Mouse (Mus musculus) heart, postnatal 36 days (tissue): ENCODE data around the gene Ddr2. TPM values are rescaled to one million over a fixed set of nuclear protein-coding genes. Genes with fewer than 3 reads are reported as not detected.
"Not testable (repeated sequence)": the region's sequence is repeated elsewhere in the genome, so short reads cannot be mapped to it uniquely, and the experiment has no call there.

Experiments used
- DNase-seq, 2 experiments: peaks; one replicate each; pipeline ENCODE4 v3.0.0; 2021 to 2022
- intact Hi-C: fragments of 180-260 bp; cut with DNase I; formaldehyde crosslinking; loops from one replicate; pipeline ENCODE4 v1.15.1; 2025
- total RNA-seq, 2 experiments: library from RNA; stranded (reverse); gene quantifications; 2 replicates each; pipeline ENCODE4 v1.2.3; 2021

Gene Ddr2
- total RNA-seq, 2 experiments from 2014 or later, result 21.0 to 24.2 TPM

DNA sequence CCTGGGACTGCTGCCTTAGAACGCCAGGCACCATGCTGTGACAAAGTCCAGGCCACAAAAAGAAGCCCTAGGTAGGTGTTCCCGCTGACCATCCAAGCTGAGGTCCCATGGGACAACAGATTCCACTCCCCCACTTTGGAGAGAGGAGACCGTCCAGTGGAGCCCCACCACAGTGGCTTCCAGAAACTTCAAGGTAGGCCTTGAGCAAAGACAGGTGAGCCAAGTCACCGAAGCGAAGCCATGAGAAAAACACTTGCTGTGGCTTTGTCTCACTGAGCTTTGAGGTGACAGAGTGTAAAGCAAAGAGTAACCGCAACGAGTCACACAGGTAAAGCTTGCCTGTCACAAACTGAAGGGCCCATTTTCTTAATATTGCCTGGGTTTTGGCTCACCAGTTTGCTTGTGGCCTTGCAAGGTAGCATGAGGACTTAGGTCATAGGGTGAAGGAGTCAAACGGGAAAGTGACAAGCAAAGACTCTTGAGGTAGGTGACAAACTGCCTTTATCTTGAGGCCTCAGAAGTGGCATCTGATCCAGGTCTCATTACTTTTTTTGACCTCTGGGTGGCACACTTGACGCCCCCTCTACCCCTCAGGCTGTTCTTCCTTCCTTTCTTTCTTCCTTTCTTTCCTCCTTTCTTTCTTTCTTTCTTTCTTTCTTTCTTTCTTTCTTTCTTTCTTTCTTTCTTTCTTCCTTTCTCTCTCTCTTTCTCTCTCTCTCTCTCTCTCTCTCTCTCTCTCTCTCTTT lies 65.7 kb downstream of the Ddr2 start:
- intact Hi-C loops, result no loop called here
- no peak for DNase-seq

GRCm38 (mm10) chr1:170043753-170044152 lies 66.8 kb downstream of the Ddr2 start:
- intact Hi-C loops, result no loop called here
- DNase-seq, result no peak

GRCm38 (mm10) chr1:170042996-170043395 lies 67.6 kb downstream of the Ddr2 start:
- no peak for DNase-seq
- intact Hi-C loops, result no loop called here

- DNase-seq, result no peak
Observed at GRCm38 (mm10) chr1:170039402-170039801, 71.2 kb downstream of the Ddr2 start.

GRCm38 (mm10) chr1:170035575-170035974 lies 75.0 kb downstream of the Ddr2 start:
- no peak for DNase-seq
- intact Hi-C loops, result no loop called here

More at GRCm38 (mm10) chr1:170039402-170039801, 71.2 kb downstream of the Ddr2 start:
- intact Hi-C loops, result no loop called here

- intact Hi-C loops, result no loop called here
- no peak for DNase-seq
Observed at GRCm38 (mm10) chr1:170034961-170035360, 75.6 kb downstream of the Ddr2 start.

DNA sequence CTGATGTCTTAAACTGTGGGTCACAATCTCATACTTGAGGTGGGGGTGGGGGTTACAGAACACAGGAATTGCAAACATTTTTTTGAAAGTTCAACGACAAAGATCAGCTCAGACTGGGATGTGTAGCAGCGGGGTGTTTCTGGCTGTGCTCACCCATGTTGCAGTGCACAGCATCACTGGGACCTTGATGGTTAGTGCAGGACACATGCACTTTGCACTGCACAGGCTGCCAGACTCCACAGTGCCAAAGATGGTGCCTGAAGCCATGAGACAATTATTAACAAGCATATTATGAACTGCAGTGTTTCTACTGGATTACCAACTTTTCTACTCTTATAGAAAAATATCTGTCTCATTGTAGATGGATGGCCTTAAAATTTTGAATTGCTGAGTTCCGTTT lies 78.9 kb downstream of the Ddr2 start:
- DNase-seq, result no peak
- intact Hi-C loops, result no loop called here

- no peak for DNase-seq
- intact Hi-C loops, result loop anchor here (5.0 kb wide), 1 partner anchor 98 kb away; the partner anchor contains the start of gene Ddr2
Observed at GRCm38 (mm10) chr1:170014784-170015183, 95.8 kb downstream of the Ddr2 start.

DNA sequence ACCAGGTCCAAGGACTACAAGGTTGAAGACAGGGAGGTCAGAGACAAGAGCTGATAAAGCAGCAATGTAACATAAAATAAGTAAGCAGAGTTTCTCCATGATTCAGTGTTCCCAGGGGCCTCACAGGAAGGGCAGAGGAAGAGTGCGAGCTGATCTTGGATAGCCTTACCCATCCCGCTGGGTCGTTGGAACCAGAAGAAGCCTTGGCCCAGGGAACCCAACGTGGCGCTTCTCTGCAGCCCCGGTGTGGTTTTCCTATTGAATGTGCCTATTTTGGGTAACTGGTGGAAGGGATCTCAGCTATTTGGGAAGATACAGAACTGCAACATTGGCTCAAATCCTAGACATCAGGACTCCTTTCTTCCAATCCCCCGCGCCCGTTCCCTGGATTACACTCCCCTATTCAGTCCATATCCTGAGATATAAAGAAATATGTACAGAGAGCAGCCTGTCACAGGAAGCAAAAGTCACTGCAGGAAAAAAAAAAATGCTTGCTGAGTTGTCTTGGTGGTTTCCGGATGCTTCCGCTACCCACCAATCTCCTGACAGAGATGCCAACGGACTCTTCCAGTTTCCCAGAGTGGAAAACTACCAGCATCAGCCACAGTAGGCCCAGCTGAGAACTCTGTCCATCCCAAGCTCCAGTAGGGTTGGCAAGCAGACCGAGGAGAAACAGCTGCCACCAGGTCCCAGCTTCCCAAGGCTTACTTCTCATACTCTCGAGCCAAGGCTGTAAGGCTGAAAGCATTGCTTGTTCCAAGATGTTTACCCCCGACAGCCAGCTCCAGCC lies 99.7 kb downstream of the Ddr2 start:
- peak; percentile 52 to 58 for DNase-seq
- intact Hi-C loops, result loop anchor here (5.0 kb wide), 1 partner anchor 101 kb away; the partner anchor contains the start of gene Ddr2

GRCm38 (mm10) chr1:170009296-170009695 lies 101.3 kb downstream of the Ddr2 start:
- intact Hi-C loops, result loop anchor here (5.0 kb wide), 1 partner anchor 48 kb away; no protein-coding TSS in a partner anchor
- DNase-seq, result no peak

GRCm38 (mm10) chr1:170008432-170009220 lies 101.9 kb downstream of the Ddr2 start:
- DNase-seq, result no peak
- intact Hi-C loops, result loop anchor here (5.0 kb wide), 1 partner anchor 49 kb away; no protein-coding TSS in a partner anchor

DNA sequence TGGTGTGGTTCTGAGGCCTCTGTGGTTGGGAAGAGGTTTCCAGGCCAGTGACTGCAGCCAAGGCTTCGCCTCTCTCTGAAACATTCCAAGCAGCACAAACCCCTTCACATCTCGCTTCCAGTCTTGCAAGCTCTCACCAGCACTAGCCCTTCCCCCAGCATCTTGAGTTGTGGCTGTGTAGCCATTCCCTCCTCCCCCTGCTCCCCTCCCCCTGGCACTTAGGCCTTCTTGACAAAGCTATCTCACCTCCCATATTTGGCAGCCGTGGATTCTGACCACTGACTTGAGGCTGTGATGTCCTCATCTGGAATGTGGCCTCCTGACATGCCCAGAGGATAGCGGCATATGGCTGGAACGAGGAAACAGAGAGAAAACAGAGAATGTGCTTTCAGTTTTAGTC lies 104.0 kb downstream of the Ddr2 start:
- intact Hi-C loops, result loop anchor here (5.0 kb wide), 1 partner anchor 51 kb away; no protein-coding TSS in a partner anchor

DNA sequence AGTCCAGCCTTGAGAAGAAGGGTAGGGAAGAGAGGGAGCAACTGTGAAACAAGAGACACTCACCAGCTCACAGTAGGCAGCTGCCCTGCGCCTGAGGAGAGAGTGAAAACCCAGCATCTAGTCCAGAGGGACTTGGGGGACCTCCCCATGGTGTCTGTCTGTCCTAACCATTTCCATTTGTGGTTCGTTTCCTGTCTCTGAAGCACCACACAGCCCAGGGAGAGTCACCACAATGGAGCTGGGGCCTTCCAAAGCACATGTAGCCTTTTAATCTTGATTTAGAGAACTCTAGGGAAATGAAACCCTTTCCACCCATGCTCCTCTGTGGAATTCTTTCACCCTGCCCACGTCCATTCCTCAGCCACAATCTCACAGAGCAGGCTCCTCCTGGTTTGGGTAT lies 105.3 kb downstream of the Ddr2 start:
- intact Hi-C loops, result loop anchor here (5.0 kb wide), 1 partner anchor 52 kb away; no protein-coding TSS in a partner anchor
- DNase-seq, result no peak

More for the DNA sequence above, 104.0 kb downstream of the Ddr2 start:
- DNase-seq, result peak; percentile 17 to 24

- intact Hi-C loops, result not testable (repeated sequence)
Observed at GRCm38 (mm10) chr1:169993901-169994300, 116.7 kb downstream of the Ddr2 start.

DNA sequence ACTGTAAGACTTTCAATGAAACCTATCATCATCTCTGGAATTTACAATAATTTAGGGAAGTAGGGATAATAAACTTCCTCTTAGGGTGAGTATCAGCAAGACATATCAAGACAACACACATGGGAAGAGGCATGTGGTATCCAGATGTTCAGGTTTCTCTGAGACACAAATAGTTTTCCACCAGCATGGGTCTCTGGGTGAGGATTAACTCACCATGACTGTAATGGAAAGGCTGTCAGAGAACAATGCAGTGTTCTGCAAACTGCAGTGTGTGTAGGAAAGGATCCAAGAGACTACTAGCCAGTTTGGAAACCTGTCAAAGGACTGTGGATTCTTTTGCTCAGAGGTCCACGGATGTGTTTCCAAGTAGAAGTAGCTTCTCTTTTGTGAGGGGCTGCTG lies 124.4 kb downstream of the Ddr2 start:
- DNase-seq, result no peak
- intact Hi-C loops, result no loop called here

More at GRCm38 (mm10) chr1:169993901-169994300, 116.7 kb downstream of the Ddr2 start:
- not testable (repeated sequence) for DNase-seq

- no peak for DNase-seq
Observed at GRCm38 (mm10) chr1:169977621-169978020, 132.9 kb downstream of the Ddr2 start.

DNA sequence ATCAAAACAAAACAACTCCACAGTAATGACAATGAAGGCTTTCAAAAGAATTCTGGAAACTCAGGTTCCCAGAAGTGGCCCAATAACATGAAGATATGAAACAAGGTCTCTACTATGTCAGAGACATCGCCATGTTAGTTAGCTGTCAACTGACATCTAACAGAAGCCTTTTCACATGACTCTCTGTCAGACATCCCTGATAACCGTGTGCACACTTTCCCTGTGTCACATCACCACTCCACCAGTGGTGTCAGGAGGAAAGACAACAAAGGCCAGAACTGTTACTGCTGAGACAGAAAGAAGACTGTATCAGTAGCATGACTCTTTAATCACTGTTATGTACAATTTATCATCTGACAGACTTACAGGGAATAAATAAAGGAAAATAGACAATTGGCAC lies 138.6 kb downstream of the Ddr2 start:
- intact Hi-C loops, result no loop called here
- no peak for DNase-seq

More at GRCm38 (mm10) chr1:169977621-169978020, 132.9 kb downstream of the Ddr2 start:
- intact Hi-C loops, result no loop called here

- intact Hi-C loops, result no loop called here
Observed at GRCm38 (mm10) chr1:169970936-169971335, 139.6 kb downstream of the Ddr2 start.

DNA sequence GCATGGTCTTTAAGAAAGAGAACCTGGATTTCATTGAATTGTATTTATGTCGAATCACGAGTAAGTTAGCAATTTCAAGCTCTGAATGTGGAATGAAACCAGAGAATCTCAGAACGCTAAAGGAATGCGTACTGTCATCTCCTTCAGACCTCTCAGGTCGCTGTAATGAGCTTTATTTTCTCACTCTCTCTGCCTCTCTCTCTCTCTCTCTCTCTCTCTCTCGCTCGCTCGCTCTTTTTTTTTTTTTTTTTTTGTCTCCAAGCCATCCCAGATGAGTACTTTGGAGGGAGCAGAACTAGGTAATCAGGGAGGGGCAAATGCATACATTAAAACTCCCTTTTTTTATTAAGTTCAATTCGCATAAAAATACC lies 141.1 kb downstream of the Ddr2 start:
- intact Hi-C loops, result loop anchor here (5.0 kb wide), 1 partner anchor 168 kb away; no protein-coding TSS in a partner anchor
- DNase-seq, result no peak

More at GRCm38 (mm10) chr1:169970936-169971335, 139.6 kb downstream of the Ddr2 start:
- no peak for DNase-seq

DNA sequence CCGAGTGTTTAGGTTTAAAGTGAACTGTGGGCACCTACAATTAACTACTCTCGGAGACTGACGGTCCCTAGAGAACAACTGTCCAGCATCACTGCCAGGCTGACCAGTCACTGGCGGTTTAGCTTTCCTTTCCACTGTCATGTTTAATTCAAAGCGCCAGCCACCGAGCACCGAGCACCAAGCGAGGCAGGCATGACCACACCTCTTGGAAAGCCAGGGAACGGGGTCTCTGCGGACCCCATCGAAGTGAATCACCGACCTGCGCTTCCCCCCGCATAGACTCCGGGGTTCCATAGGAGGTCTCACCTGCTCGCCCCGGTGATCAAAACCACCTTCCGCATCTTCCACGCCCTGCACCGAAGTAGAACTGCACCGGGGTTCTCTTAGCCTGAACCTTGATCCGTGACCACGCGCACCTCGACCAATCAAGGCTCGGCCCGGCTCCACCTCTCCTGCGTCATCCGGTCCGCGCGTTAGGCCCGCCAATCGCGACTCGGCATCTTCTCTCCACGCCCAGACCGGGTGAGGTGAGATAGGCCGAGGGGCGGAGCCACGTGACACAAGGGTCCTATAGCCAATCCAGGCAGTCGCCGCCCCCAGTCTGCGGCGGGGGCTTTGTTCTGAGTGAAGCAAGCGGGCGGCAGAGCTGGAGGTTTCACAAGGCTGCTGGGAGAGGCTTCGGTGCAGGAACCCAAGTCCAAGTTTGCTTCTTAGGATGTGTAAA lies 141.6 kb downstream of the Ddr2 start, which contains the start of gene Hsd17b7:
Hsd17b7 (minus strand) TSS at position 450 of the 724 bp plus-strand sequence.
- DNase-seq, result peak; percentile 93 to 94
- intact Hi-C loops, result loop anchor here (5.0 kb wide), 1 partner anchor 168 kb away; no protein-coding TSS in a partner anchor
